Mouse (Mus musculus) G1E-ER4 (cell line): ENCODE measurements around the gene Nr1h4. TPM values are rescaled to one million over a fixed set of nuclear protein-coding genes. Genes with fewer than 3 reads are reported as not detected.

Source experiments
- GATA1 ChIP-seq: IDR thresholded peaks from one replicate; pipeline ENCODE4 v1.8.0; 2012; ENCODE audit warnings: low read length, inconsistent platforms
- polyA plus RNA-seq: library from polyadenylated mRNA; stranded (reverse); fragments of >175 nt; gene quantifications from 2 replicates; pipeline ENCODE4 v1.2.3, GENCODE M21; 2012

Gene Nr1h4
- polyA plus RNA-seq, 1 experiment: not detected

DNA sequence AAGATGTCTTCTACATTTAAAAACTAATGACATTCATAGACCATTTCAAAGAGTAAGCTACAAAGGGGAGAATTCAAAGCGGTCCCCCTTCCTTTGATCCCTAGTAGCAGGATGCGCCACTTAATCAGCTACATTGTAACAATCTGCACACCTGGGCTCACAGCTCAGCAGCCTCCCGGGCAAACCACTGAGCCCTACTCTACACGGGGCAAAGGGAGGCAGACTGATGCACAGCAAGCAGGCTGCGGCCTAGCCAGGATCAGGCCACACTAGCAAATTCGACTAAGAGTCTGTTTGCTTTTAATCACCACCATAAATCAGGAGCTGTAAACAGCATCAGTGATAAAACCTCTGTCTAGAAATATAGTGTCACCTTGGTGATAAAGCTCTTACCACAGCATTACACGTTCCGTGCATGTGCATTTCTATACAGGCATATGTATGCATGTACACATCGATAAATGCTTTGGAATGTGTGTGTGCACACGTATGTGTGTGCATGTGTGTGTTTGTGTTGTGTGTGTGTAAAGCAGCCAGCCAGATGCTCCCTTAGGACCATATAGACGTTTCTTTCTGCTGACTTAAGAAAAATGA is 108.5 kb downstream of the Nr1h4 start:
- TF ChIP-seq GATA1: no peak

DNA sequence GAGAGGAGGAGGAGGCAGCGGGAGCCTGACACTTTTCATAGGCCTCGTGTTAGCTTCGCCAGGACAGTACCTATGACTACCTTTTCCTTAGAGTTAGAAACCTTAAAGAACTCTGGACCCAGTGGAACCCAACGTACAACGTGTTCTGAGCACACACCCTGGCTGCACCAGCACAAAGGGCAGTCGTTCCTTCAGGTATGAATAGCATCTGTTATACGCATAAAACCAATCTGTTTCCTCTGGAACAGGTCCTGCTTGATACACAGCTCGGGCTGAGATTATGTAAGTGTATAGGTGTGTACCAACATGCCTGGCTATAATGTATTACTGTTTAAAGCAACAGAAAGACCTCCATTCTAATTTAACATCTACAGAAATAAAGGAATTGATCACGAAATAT is 109.2 kb downstream of the Nr1h4 start:
- TF ChIP-seq GATA1: no peak

DNA sequence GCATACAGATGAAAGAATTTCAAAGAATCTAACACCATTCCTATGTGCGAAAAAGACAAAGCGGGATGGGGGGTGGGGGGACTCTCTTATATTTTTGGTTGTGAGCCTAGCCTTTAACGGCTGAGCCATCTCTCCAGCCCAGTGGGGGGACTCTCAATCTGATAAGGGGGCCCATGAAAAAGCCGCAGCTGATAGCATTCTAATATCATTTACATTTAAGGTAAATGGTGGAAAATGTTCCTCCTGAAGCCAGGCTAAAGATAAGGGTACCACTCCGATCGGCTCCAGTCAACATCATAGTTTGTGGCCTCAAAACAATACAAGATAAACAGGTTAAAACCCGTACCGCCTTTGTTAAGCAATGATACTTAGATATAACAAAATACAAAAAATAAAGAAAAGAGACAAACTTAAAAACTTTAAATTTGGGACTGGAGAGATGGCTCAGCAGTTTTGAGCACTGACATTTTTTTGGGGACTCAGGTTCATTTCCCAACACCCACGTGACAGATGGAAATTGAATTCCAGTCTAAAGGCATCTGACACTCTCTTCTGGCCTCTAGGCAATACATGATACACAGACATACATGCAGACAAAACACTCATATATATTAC is 110.1 kb downstream of the Nr1h4 start:
- TF ChIP-seq GATA1: no peak

DNA sequence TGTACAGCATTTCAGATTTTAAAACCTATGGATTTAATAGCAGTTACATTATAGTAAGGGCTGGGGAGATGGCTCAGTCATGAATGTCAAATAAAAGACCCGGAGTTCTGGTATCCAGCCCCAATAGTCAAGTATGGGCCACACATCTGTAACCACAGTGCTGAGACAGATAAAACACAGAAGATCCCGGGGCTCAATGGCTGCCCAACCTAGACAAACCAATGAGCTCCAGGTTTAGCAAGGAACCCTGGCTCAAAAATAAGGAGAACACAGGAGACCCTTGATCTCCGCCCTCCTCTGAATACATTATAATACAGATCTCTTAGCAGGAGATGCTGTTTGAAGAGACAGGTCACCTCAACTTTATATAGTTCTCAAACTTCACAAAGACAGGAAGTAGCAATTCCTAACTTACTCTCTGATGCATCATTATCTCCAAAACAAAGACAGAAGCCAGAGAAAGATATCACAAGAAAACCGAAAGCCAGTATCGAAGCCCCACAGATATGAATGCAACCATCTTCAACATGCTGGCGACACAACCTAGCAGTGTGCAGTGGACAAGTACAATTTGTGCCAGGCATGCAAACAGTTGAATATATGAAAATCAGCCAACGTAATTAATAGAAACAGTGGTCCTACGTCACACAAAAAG is 110.8 kb downstream of the Nr1h4 start:
- TF ChIP-seq GATA1: no peak

DNA sequence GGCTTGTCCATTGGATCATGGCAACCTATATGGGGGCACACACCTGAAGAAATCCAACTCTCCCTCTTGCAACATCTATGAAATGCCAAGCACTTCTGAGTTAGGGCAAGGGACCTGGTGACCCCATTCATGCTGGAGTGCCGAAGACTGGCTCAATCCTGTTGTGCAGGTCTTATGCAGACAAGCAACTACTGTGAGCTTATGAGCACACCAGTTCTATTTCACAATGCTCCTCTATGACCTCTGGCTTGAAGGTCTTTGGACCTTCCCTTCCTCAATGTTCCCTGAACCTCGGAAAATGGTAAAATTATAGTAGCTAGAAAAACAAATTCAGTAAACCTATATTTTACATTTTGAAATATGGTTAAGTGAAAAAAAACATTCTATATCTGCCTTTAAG is 115.4 kb downstream of the Nr1h4 start:
- no peak for TF ChIP-seq GATA1

DNA sequence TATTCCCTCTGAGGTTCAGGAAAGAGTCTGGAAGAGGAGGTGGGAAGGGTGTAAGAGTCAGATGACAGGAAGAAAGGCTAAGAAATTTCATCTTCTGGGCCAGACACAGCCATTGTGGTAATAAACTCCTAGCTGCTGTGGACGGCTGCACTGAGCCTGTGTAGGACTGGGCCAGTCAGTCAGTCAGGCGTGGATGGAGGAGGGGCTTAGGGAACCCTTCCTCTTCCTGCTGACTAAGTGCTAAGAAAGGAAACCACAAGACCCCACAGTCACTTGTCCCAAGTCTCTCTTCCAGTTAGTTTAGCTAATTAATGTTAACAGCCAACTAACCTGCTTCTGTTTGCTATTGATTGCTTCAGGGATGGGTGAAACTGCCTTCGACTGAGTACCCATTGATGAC is 117.9 kb downstream of the Nr1h4 start:
- no peak for TF ChIP-seq GATA1

DNA sequence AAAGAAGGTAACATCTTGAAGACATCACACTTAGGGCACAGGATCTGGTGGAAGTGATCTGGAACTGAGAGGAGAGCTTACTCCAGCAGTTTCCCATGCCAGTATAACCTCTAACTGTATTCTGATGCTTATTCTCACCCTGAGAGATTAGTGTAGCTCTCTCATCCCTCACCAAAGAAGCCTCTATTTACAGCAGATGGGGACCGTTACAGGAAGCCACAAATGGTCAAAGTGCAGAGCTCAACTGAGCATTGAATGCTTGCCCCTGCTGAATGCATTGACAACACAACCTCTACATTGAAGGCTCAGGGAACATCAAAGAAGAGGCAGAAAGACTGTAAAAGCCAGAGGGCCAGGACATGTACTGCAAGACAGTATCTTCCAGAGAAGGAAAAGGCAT is 125.8 kb downstream of the Nr1h4 start:
- TF ChIP-seq GATA1: no peak

DNA sequence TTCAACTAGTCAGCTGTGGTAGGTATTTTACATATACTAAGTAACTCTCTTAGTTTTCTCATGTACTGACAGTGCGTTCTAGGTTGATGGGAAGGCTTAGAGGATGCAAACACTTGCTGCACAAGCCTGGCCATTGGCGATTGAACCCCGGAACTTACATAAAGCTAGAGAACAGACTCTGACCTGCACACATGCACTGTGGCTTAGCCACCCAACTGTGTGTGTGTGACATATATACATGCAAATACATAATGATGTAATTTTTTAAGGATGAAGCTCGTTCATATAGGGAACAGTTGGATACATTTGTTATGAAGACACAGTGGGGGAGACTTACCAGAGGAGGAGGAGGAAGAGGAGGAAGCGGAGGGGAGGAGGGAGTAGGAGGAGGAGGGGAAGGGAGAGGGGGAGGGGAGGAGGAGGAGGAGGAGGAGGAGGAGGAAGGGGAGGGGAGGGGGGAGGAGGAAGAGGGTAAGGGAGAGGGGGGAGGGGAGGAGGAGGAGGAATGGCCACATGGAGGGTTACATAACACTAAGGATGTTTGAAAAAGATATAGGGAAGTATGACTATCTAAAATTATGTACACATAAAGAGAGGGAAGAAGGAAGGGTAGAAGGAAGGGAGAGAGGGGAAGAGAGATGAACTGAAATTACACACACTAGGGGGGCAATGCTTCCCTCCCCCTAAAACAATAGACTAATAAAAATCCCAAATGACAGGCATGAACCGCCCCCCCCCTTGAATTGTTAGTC is 126.5 kb downstream of the Nr1h4 start:
- TF ChIP-seq GATA1: no peak

DNA sequence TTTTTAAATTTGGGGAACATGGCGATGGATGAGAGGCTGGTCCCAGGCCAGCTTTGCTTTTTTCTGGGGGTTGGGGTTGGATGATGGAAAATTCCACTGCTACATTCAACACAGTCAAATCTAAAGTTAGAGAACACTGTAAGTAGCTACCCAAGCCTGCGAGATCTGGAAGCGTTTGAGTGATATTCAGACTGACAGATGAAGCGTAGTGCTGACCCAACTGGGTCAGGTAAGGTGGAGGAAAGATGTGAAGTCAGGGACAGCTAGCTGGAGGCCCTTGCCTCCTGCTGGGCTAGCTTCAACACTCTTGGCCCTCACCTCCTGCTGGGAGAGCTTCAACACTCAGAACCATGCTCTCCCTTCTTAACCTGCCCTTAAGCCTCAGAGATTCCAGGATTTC is 128.4 kb downstream of the Nr1h4 start:
- TF ChIP-seq GATA1: no peak

Other genes with a start within 250 kb of the Nr1h4 start
- gene Ano4, start 188.8 kb downstream of the Nr1h4 start, polyA plus RNA-seq: not detected in 2 replicates
- not detected in 2 replicates for gene Gas2l3, start 89.6 kb downstream of the Nr1h4 start, polyA plus RNA-seq
- gene Slc17a8, start 87.7 kb upstream of the Nr1h4 start, polyA plus RNA-seq: not detected in 2 replicates
- 4.4 and 8.9 TPM in 2 replicates for gene Scyl2, start 152.7 kb upstream of the Nr1h4 start, polyA plus RNA-seq
- gene Actr6, start 198.7 kb upstream of the Nr1h4 start, polyA plus RNA-seq: 0.46 and 0.94 TPM in 2 replicates
- gene Uhrf1bp1l, start 211.4 kb upstream of the Nr1h4 start, polyA plus RNA-seq: 2.9 and 8.7 TPM in 2 replicates